Mouse (Mus musculus) G1E (cell line): Measurements from ENCODE around the gene Gba2. TPM values are rescaled to one million over a fixed set of nuclear protein-coding genes. Genes with fewer than 3 reads are reported as not detected.

Source experiments
- ATAC-seq: 2 replicates; pipeline ENCODE4 v1.8.0; 2016; ENCODE audit warnings: mild to moderate bottlenecking; ENCODE audit not compliant: insufficient number of reproducible peaks, poor library complexity, low FRiP score, severe bottlenecking; ENCODE audit errors: extremely low read depth
- DNase-seq: peaks from one replicate; pipeline ENCODE4 v3.0.0; 2012; ENCODE audit warnings: low spot score
- H3K27me3 ChIP-seq: 2 replicates; pipeline ENCODE4 v1.6.1; 2012; ENCODE audit warnings: mild to moderate bottlenecking, low read length, inconsistent platforms; ENCODE audit not compliant: insufficient read depth
- H3K36me3 ChIP-seq: replicated peaks from 2 replicates; pipeline ENCODE3; 2012; ENCODE audit warnings: mild to moderate bottlenecking, inconsistent platforms
- H3K4me1 ChIP-seq: 2 replicates; pipeline ENCODE4 v1.6.1; 2012; ENCODE audit warnings: low read depth, low read length, inconsistent platforms, mixed read lengths; ENCODE audit not compliant: insufficient read depth
- H3K4me3 ChIP-seq: 2 replicates; pipeline ENCODE4 v1.5.1; 2012; ENCODE audit warnings: low read depth, mild to moderate bottlenecking, inconsistent platforms, low read length, moderate library complexity, mixed read lengths
- H3K9me3 ChIP-seq: replicated peaks from 2 replicates; pipeline ENCODE4 v1.6.1; 2012; ENCODE audit warnings: inconsistent platforms
- CTCF ChIP-seq: IDR thresholded peaks from 2 replicates; pipeline ENCODE4 v1.5.1; 2012; ENCODE audit warnings: low read depth, low read length, inconsistent platforms, mixed read lengths
- GATA1 ChIP-seq: IDR thresholded peaks from 2 replicates; pipeline ENCODE4 v1.6.1; 2012; ENCODE audit warnings: borderline replicate concordance, low read length, inconsistent platforms, mixed read lengths
- GATA2 ChIP-seq: IDR thresholded peaks from 2 replicates; pipeline ENCODE4 v1.6.1; 2012; ENCODE audit warnings: low read depth, low read length, inconsistent platforms, borderline replicate concordance
- POLR2AphosphoS5 ChIP-seq: IDR thresholded peaks from 2 replicates; pipeline ENCODE4 v1.6.1; 2012; ENCODE audit warnings: low read depth, low read length, inconsistent platforms; ENCODE audit not compliant: insufficient replicate concordance
- TAL1 ChIP-seq: conservative IDR thresholded peaks from 2 replicates; pipeline ENCODE4 v1.6.1; 2012; ENCODE audit warnings: low read depth, low read length, inconsistent platforms, mixed read lengths
- polyA plus RNA-seq: library from polyadenylated mRNA; stranded (reverse); fragments of >175 nt; gene quantifications from 2 replicates; pipeline ENCODE4 v1.2.3, GENCODE M21; 2012
- total RNA-seq, 2 experiments: library from RNA; stranded (forward) in 1 of 2; stranded (reverse) in 1 of 2; fragments of 200-1000 nt in 1 of 2; fragments of >200 nt in 1 of 2; fragmentation: Nextera tagmentation in 1 of 2; gene quantifications; 2 replicates each; pipeline ENCODE4 v1.2.3; 2014 to 2017

Gba2 gene
- total and polyA plus RNA-seq, 3 experiments = 12.6 to 21.4 (median 18.3) TPM

DNA sequence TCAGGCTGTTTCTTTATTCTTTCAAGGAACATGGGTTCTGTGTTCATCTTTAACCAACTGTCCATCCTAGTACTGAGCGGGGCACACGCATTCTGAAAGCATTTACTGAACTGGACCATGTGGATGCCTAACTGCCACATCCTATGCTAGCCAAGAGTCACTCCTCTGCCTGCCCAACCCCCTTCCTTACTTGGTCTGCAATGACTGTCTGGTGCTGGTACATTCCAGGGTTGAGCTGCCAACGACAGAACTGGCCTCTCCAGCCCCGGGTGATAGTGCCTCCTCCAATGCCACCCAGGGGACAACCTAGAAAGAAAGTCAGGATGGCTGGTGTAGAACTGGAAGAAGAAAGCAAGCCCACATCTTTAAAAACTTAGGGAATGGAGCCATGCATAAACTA, 5.1 kb downstream of the Gba2 start:
- Histone ChIP-seq H3K4me1 (peaks cover 53% of the 10 kb centered on the region), H3K27me3 (no peaks in the 10 kb centered on the region), H3K4me3 (no peak overlapping the region), H3K9me3 (no peaks in the 10 kb centered on the region), H3K36me3 (peaks cover 82% of the 10 kb centered on the region)
- TF ChIP-seq GATA2 = no peak
- TF ChIP-seq TAL1 = no peak
- TF ChIP-seq POLR2AphosphoS5 = no peak
- ATAC-seq = no peak
- no peak for DNase-seq

DNA sequence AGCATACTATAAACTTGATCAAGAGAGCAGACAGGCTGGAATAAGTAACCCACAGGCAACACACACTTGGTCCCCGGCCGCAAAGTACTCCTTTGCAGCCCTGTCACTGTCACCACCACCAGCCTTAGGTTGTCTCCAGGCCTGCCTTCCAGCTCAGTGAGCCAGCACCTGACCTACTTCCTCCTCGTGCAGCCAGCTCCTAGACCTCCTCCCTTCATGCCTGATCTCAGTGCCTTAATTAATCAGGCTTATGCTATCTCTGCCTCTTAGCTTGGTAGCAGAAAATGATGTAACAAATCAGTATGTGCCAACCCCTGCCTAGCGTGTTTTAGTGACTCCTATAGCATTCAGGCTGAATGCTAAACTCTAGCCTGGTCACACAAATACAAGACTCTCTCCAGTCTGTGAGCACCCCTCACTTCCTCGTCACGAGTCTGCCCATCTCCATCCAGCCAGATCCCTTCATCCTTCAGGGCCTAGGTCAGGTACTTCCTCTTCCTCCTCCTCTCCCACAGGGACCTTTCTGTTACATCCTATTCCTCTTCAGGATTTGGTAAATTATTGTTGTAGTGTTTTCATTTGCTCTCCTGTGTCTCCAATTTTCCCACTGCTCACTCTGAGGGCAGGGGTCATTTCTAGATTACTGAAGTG, 7.2 kb downstream of the Gba2 start:
- Histone ChIP-seq H3K4me3 (no peak overlapping the region), H3K27me3 (no peaks in the 10 kb centered on the region), H3K4me1 (peaks cover 44% of the 10 kb centered on the region), H3K36me3 (peaks cover 98% of the 10 kb centered on the region), H3K9me3 (no peaks in the 10 kb centered on the region)
- TF ChIP-seq GATA1 (no peak), TAL1 (no peak), POLR2AphosphoS5 (no peak), GATA2 (no peak), CTCF (no peak)
- ATAC-seq = no peak
- no peak for DNase-seq

DNA sequence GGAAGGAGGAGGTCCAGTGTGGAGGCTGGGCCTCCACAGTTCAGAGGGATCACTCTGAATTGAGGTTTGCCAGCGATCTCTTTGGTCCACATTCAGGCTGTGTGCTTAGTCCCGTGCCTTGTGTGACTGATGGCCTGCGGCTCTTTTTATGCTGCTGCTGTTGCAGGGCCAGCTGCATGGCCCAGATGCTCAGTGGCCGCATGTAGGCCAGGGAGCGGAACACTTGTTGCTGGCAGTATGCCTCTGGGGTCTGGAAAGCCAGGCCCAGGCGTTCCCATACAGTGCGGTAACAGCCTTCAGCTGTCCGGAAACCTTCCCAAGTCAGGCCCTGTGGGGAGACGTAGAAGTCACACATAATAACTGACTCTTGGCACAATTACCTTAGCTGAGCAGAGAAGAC, 11.5 kb downstream of the Gba2 start:
- H3K4me3 ChIP-seq = no peak overlapping the region
- no peaks in the 10 kb centered on the region for H3K27me3 ChIP-seq
- peaks cover 88% of the 10 kb centered on the region for H3K36me3 ChIP-seq
- DNase-seq (no peak), ATAC-seq (no peak)
- H3K4me1 ChIP-seq = peaks cover 37% of the 10 kb centered on the region
- no peaks in the 10 kb centered on the region for H3K9me3 ChIP-seq
- TF ChIP-seq TAL1 (no peak), CTCF (no peak), GATA1 (no peak), GATA2 (no peak), POLR2AphosphoS5 (no peak)

DNA sequence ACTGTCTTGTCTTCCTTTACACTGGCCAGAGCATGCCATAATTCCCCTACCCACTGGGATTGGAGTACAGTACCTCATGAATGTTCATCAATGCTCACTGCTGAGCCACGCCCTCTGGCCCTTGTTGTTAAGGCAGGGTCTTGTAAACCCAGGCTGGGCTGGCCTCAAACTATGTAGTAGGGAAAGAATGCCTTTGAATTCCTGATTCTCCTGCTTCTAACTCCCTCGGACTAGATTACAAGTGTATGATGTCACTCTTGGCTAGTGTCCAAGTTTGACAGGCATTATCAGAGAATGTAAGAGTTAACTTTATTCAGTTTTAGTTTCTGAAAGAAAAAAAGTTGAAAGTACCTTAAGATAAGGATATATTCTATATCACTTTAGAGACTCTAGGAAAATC, 14.4 kb downstream of the Gba2 start:
- ATAC-seq = no peak
- H3K9me3 ChIP-seq = no peaks in the 10 kb centered on the region
- no peak overlapping the region for H3K4me3 ChIP-seq

DNA sequence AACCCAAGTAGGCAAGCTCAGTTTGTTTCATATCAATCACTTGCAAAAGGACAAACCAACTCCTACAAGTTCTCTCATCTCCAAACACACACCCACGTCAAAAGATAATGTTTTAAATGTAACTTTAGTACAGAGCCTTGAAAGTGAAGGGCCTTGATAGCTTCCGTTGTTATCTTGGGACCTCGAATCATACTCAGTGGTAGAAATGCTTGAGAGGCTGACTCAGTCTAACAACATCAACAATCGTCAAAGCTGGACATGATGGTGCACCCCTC, 15.1 kb downstream of the Gba2 start:
- DNase-seq = no peak
- TF ChIP-seq POLR2AphosphoS5 = no peak
- TF ChIP-seq GATA2 = no peak
- TF ChIP-seq CTCF = no peak
- Histone ChIP-seq H3K4me1 (peaks cover 49% of the 10 kb centered on the region), H3K4me3 (peak overlapping the region; percentile 82; the same call in 1 of the 2 replicates), H3K36me3 (peaks cover 68% of the 10 kb centered on the region), H3K27me3 (no peaks in the 10 kb centered on the region), H3K9me3 (no peaks in the 10 kb centered on the region)
- no peak for ATAC-seq

More for the DNA sequence above, 14.4 kb downstream of the Gba2 start:
- DNase-seq = no peak
- Histone ChIP-seq H3K27me3 (no peaks in the 10 kb centered on the region), H3K4me1 (peaks cover 43% of the 10 kb centered on the region), H3K36me3 (peaks cover 69% of the 10 kb centered on the region)
- TF ChIP-seq GATA1 = no peak

DNA sequence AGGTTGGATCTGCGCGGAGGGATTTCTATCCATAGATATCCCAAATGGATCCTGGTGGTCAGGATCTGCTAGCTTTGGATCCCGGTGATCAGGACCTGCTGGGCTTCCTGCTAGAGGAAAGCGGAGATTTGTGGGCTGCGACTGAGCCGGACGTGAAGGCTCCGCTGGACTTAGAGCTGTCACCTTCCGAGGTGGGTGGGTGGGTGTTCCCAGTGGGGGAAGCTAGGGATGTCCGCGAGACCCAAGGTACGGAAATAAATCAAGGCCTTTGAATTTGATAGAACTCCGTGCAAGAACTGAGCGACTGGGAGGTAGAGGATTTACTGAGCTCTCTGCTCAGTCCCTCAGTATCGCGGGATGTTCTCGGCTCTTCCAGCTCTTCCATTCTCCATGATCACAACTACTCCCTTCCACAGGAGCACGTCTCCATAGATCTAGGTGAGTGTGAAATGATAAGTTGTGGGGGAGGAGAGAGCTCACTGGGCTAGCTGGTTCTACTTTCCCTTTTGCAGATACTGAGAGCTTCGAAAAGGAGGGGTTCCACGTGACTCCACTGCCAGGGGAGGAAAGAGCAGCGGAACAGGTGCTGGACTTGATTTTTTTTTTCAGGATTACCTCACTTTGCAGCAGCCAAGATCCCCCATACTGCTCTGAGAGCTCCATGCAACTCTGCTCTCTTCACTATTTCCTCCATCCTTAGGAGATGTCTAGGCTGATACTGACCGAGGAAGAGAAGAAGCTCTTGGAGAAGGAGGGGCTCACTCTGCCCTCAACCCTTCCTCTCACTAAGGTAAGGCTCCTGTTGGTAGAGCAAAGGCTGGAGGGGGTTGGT, 15.7 kb downstream of the Gba2 start:
- TF ChIP-seq GATA2 = no peak
- Histone ChIP-seq H3K4me1 (peaks cover 55% of the 10 kb centered on the region), H3K4me3 (peak overlapping the region; percentile 82), H3K27me3 (no peaks in the 10 kb centered on the region), H3K36me3 (peaks cover 68% of the 10 kb centered on the region), H3K9me3 (no peaks in the 10 kb centered on the region)
- no peak for ATAC-seq
- no peak for DNase-seq

DNA sequence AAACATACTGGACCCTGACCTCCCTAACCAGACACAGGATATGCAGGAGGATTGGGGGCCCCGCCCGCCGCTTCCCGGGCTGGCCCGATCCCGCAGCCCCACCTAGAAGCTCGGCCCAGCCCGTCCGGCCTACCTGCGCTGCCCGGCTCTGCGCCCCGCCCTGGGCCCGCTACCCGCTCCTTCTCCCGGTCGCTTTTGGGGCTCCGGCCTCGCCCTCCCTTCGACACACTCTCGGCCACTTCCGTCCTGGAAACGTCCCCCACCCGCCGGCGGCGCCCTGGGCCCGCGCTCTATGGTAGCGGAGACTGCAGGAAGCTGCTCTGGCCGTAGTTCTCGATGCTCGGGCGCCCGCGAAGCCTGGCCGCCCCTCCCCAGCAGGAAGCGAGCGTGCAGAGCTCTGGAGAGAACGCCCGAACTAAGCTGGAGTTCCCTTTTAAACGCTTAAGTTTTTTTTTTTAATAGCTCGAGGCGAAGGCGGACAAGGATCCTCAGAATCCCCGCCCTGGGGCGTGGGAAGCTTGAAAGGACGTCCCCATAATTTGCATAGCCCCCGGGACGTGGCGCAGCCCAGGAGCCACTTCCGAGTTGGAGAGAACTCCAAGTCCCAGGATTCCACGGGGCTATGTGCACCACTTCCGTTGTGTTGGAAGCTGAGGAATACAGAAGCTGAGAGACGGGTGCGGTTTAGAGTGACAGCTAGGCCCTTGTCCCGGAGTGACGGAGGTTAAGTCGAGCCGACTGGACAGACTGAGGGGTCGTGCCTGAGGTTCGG, 16.5 kb downstream of the Gba2 start, which contains the start of the genes Creb3 and Tln1:
Creb3 (plus strand) TSS at position 336 of the 772 bp plus-strand sequence.
Tln1 (minus strand) TSS at position 695 of the 772 bp plus-strand sequence.
- peak within 1 kb of the TSS; percentile 82 for H3K4me3 ChIP-seq
- no peaks in the 10 kb centered on the region for H3K9me3 ChIP-seq
- ATAC-seq = peak; percentile 79
- peaks cover 68% of the 10 kb centered on the region for H3K36me3 ChIP-seq
- peak; percentile 88 for DNase-seq
- H3K4me1 ChIP-seq = peaks cover 63% of the 10 kb centered on the region
- TF ChIP-seq GATA1 = no peak
- no peaks in the 10 kb centered on the region for H3K27me3 ChIP-seq
